Mouse (Mus musculus): ENCODE data around the gene Zscan25. TPM values are rescaled to one million over a fixed set of nuclear protein-coding genes. Genes with fewer than 3 reads are reported as not detected.
"Not testable (repeated sequence)": the region's sequence is repeated elsewhere in the genome, so short reads cannot be mapped to it uniquely, and the experiment has no call there.

Gene Zscan25
- total and polyA plus RNA-seq, 3 experiments, result 15.1 to 26.5 TPM; not detected in 1

- Histone ChIP-seq H3K9ac (ENCODE audit: control insufficient read depth, low read depth, low read length, poor library complexity, severe bottlenecking) (no peak overlapping the region), H3K36me3 (ENCODE audit: control insufficient read depth in 1 of 2, insufficient read depth in 2 of 2, low read length in 2 of 2) (peaks cover 0 to 28% of the 10 kb centered on the region in 2 experiments; a peak in 2 of 4 replicates), H3K27me3 (ENCODE audit: control insufficient read depth in 1 of 2, insufficient read depth in 2 of 2, low read length in 2 of 2) (no peaks in the 10 kb centered on the region), H3K79me2 (ENCODE audit: control insufficient read depth, insufficient read depth, low read length, poor library complexity) (no peaks in the 10 kb centered on the region), H3K9me3 (replicated peaks; ENCODE audit: insufficient read depth, low read length) (no peaks in the 10 kb centered on the region), H3K27ac (ENCODE audit: control insufficient read depth, low read depth, low read length) (no peak overlapping the region), H3K4me1 (ENCODE audit: control insufficient read depth in 1 of 2, insufficient read depth in 2 of 2, low read length in 2 of 2) (no peaks in the 10 kb centered on the region; a peak in 1 of 4 replicates), H3K4me3 (ENCODE audit: control insufficient read depth in 1 of 2, insufficient read depth in 1 of 2, low read depth in 2 of 2, low read length in 2 of 2) (no peak overlapping the region)
- no peak for DNase-seq (ENCODE audit: low read depth, low spot score)
- TF ChIP-seq USF2 (IDR thresholded peaks at IDR 0.05; ENCODE audit: borderline replicate concordance in 1 of 2, insufficient read depth in 1 of 2, low read depth in 1 of 2, low read length in 2 of 2) (no peak), MAFK (IDR thresholded peaks at IDR 0.05; ENCODE audit: borderline replicate concordance, low read depth, low read length) (peak; percentile 61)
Measured at GRCm38 (mm10) chr5:145249520-145249919, 30.8 kb upstream of the Zscan25 start.

GRCm38 (mm10) chr5:145273568-145273967, 6.7 kb upstream of the Zscan25 start:
- not testable (repeated sequence) for H3K9ac ChIP-seq (ENCODE audit: control insufficient read depth, low read depth, low read length, poor library complexity, severe bottlenecking); H3K36me3 ChIP-seq (ENCODE audit: control insufficient read depth in 1 of 2, insufficient read depth in 2 of 2, low read length in 2 of 2); H3K27me3 ChIP-seq (ENCODE audit: control insufficient read depth in 1 of 2, insufficient read depth in 2 of 2, low read length in 2 of 2); DNase-seq (ENCODE audit: low read depth, low spot score); H3K27ac ChIP-seq (ENCODE audit: control insufficient read depth, low read depth, low read length); H3K4me1 ChIP-seq (ENCODE audit: control insufficient read depth in 1 of 2, insufficient read depth in 2 of 2, low read length in 2 of 2); H3K9me3 ChIP-seq (replicated peaks; ENCODE audit: insufficient read depth, low read length); H3K4me3 ChIP-seq (ENCODE audit: control insufficient read depth in 1 of 2, insufficient read depth in 1 of 2, low read depth in 2 of 2, low read length in 2 of 2); H3K79me2 ChIP-seq (ENCODE audit: control insufficient read depth, insufficient read depth, low read length, poor library complexity)
- TF ChIP-seq TCF12 (IDR thresholded peaks at IDR 0.05; ENCODE audit: low read depth, low read length), result peak; percentile 50; the same call in 1 of the 2 replicates
- 0 out of 2 replicates have a peak, but pooled peaks have one; percentile 10 for TF ChIP-seq ETS1 (IDR thresholded peaks at IDR 0.05; ENCODE audit: low read depth, low read length)
- peak in 1 of 2 experiments; percentile 53; a peak in 1 of 4 replicates for TF ChIP-seq EP300 (IDR thresholded peaks at IDR 0.05; ENCODE audit: low read depth in 1 of 2, low read length in 2 of 2)

- H3K4me3 ChIP-seq (ENCODE audit: control insufficient read depth in 1 of 2, insufficient read depth in 1 of 2, low read depth in 2 of 2, low read length in 2 of 2), result peak overlapping the region in 1 of 2 experiments; percentile 5; a peak in 1 of 4 replicates
- no peaks in the 10 kb centered on the region for H3K9me3 ChIP-seq (replicated peaks; ENCODE audit: insufficient read depth, low read length)
- no peak overlapping the region for H3K27ac ChIP-seq (ENCODE audit: control insufficient read depth, low read depth, low read length)
- H3K9ac ChIP-seq (ENCODE audit: control insufficient read depth, low read depth, low read length, poor library complexity, severe bottlenecking), result no peak overlapping the region
- no peaks in the 10 kb centered on the region for H3K27me3 ChIP-seq (ENCODE audit: control insufficient read depth in 1 of 2, insufficient read depth in 2 of 2, low read length in 2 of 2)
- no peak for TF ChIP-seq JUND (IDR thresholded peaks at IDR 0.05; ENCODE audit: low read depth, low read length)
- no peak for TF ChIP-seq CHD2 (IDR thresholded peaks at IDR 0.05; ENCODE audit: low read length)
- TF ChIP-seq KAT2A (conservative IDR thresholded peaks at IDR 0.05; ENCODE audit: low read depth, low read length), result no peak
- DNase-seq (ENCODE audit: low read depth, low spot score), result no peak
- peaks cover 28% of the 10 kb centered on the region for H3K79me2 ChIP-seq (ENCODE audit: control insufficient read depth, insufficient read depth, low read length, poor library complexity)
- H3K4me1 ChIP-seq (ENCODE audit: control insufficient read depth in 1 of 2, insufficient read depth in 2 of 2, low read length in 2 of 2), result peaks cover 0 to 2% of the 10 kb centered on the region in 2 experiments; a peak in 3 of 4 replicates
- H3K36me3 ChIP-seq (ENCODE audit: control insufficient read depth in 1 of 2, insufficient read depth in 2 of 2, low read length in 2 of 2), result peaks cover 2 to 6% of the 10 kb centered on the region in 2 experiments
Measured at GRCm38 (mm10) chr5:145279948-145280347, 352 bp upstream of the Zscan25 start.

- no peak for TF ChIP-seq ELF1 (IDR thresholded peaks at IDR 0.05; ENCODE audit: low read depth, low read length)
- TF ChIP-seq MXI1 (IDR thresholded peaks at IDR 0.05; ENCODE audit: low read depth, low read length), result no peak
- TF ChIP-seq SIN3A (IDR thresholded peaks at IDR 0.05; ENCODE audit: low read length), result no peak
- TF ChIP-seq E2F4 (IDR thresholded peaks at IDR 0.05; ENCODE audit: borderline replicate concordance, low read depth, low read length), result no peak
- TF ChIP-seq CHD2 (IDR thresholded peaks at IDR 0.05; ENCODE audit: low read length), result no peak
- no peak for TF ChIP-seq GATA1 (IDR thresholded peaks at IDR 0.05; ENCODE audit: low read depth, low read length)
- TF ChIP-seq RCOR1 (IDR thresholded peaks at IDR 0.05; ENCODE audit: low read depth, low read length), result no peak
- no peak for TF ChIP-seq ETS1 (IDR thresholded peaks at IDR 0.05; ENCODE audit: low read depth, low read length)
- no peak for TF ChIP-seq POLR2A (IDR thresholded peaks at IDR 0.05; ENCODE audit: control insufficient read depth in 1 of 2, insufficient read depth in 1 of 2, low read depth in 1 of 2, low read length in 2 of 2, poor library complexity in 1 of 2)
- TF ChIP-seq MAX (IDR thresholded peaks at IDR 0.05; ENCODE audit: low read length), result no peak
- Histone ChIP-seq H3K27me3 (ENCODE audit: control insufficient read depth in 1 of 2, insufficient read depth in 2 of 2, low read length in 2 of 2) (no peaks in the 10 kb centered on the region), H3K4me3 (ENCODE audit: control insufficient read depth in 1 of 2, insufficient read depth in 1 of 2, low read depth in 2 of 2, low read length in 2 of 2) (no peak overlapping the region), H3K79me2 (ENCODE audit: control insufficient read depth, insufficient read depth, low read length, poor library complexity) (peaks cover 1% of the 10 kb centered on the region), H3K9me3 (replicated peaks; ENCODE audit: insufficient read depth, low read length) (no peaks in the 10 kb centered on the region), H3K27ac (ENCODE audit: control insufficient read depth, low read depth, low read length) (no peak overlapping the region), H3K4me1 (ENCODE audit: control insufficient read depth in 1 of 2, insufficient read depth in 2 of 2, low read length in 2 of 2) (no peaks in the 10 kb centered on the region), H3K9ac (ENCODE audit: control insufficient read depth, low read depth, low read length, poor library complexity, severe bottlenecking) (no peak overlapping the region), H3K36me3 (ENCODE audit: control insufficient read depth in 1 of 2, insufficient read depth in 2 of 2, low read length in 2 of 2) (peaks cover 2 to 21% of the 10 kb centered on the region in 2 experiments; a peak in 3 of 4 replicates)
- no peak for DNase-seq (ENCODE audit: low read depth, low spot score)
Measured at GRCm38 (mm10) chr5:145288382-145288781, 8.1 kb downstream of the Zscan25 start.
